Mouse (Mus musculus) kidney, embryonic 15.5 days (tissue): ENCODE measurements around the gene Fntb. TPM values are rescaled to one million over a fixed set of nuclear protein-coding genes. Genes with fewer than 3 reads are reported as not detected.

Experiments used
- ATAC-seq: fragments of 200-750 bp; cut with Nextera tagmentation; replicated peaks from 2 replicates; pipeline ENCODE4 v1.8.0; 2017; ENCODE audit warnings: moderate TSS enrichment; ENCODE audit not compliant: low FRiP score
- H3K27ac ChIP-seq: fragments of 300-500 bp; sonication (generic); 2 replicates; pipeline ENCODE4 v1.5.1; 2015; ENCODE audit warnings: mild to moderate bottlenecking, inconsistent platforms
- H3K27me3 ChIP-seq: fragments of 300-500 bp; sonication (generic); 2 replicates; pipeline ENCODE4 v1.6.1; 2015; ENCODE audit warnings: inconsistent platforms
- H3K36me3 ChIP-seq: fragments of 300-500 bp; sonication (generic); 2 replicates; pipeline ENCODE4 v1.6.1; 2015; ENCODE audit warnings: inconsistent platforms
- H3K4me1 ChIP-seq: fragments of 300-500 bp; sonication (generic); 2 replicates; pipeline ENCODE4 v1.6.1; 2015; ENCODE audit warnings: inconsistent platforms
- H3K4me2 ChIP-seq: fragments of 300-500 bp; sonication (generic); 2 replicates; pipeline ENCODE4 v1.6.1; 2015; ENCODE audit warnings: moderate library complexity, mild to moderate bottlenecking, inconsistent platforms
- H3K4me3 ChIP-seq: fragments of 300-500 bp; sonication (generic); replicated peaks from 2 replicates; pipeline ENCODE4 v1.5.1; 2015; ENCODE audit warnings: mild to moderate bottlenecking, inconsistent platforms
- H3K9ac ChIP-seq: fragments of 300-500 bp; sonication (generic); 2 replicates; pipeline ENCODE4 v1.6.1; 2015; ENCODE audit warnings: mild to moderate bottlenecking, inconsistent platforms
- H3K9me3 ChIP-seq: fragments of 300-500 bp; sonication (generic); replicated peaks from 2 replicates; pipeline ENCODE4 v1.6.1; 2016; ENCODE audit warnings: inconsistent platforms
- WGBS: fragments of 180-500 bp; shearing (Covaris S2); methylation state at CpG from one replicate; pipeline ENCODE4 v1.1.7; 2015; ENCODE audit warnings: mixed read lengths; 5-methylcytosine and 5-hydroxymethylcytosine counted together
- polyA plus RNA-seq: library from polyadenylated mRNA; unstranded; fragments of >200 nt; fragmentation: Nextera tagmentation; extraction: Ambion mirVana; gene quantifications from 2 replicates; pipeline ENCODE4 v1.2.1, GENCODE M21; 2015

The Fntb gene
- polyA plus RNA-seq, 1 experiment from 2014 or later, result 43.7 TPM

DNA sequence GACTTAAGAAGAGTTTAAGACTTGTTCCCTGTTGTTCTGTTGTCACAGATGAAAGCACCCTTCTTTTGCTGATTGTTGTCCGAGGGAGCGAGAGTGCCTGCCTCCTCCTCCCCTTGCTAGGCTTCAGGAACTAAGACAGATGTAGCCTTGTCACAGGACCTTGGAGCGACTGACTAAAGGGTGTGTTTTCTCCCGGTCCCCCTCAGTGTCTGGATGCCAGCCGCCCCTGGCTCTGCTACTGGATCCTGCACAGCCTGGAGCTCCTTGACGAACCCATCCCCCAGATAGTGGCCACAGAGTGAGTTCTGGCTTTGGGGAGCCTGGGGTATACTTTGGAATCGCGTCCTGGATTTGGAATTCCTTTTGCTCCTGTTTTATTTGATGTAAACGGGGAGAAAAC lies 109.4 kb downstream of the Fntb start:
- Histone ChIP-seq H3K36me3 (peaks cover 6% of the 10 kb centered on the region), H3K9me3 (no peaks in the 10 kb centered on the region), H3K4me1 (peaks cover 10% of the 10 kb centered on the region), H3K4me3 (no peak overlapping the region), H3K27me3 (no peaks in the 10 kb centered on the region), H3K4me2 (no peak overlapping the region), H3K9ac (no peak overlapping the region), H3K27ac (peak overlapping the region; percentile 33)
- ATAC-seq, result no peak
- 34% methylated on average over 9 of the region's 9 CpGs for WGBS

DNA sequence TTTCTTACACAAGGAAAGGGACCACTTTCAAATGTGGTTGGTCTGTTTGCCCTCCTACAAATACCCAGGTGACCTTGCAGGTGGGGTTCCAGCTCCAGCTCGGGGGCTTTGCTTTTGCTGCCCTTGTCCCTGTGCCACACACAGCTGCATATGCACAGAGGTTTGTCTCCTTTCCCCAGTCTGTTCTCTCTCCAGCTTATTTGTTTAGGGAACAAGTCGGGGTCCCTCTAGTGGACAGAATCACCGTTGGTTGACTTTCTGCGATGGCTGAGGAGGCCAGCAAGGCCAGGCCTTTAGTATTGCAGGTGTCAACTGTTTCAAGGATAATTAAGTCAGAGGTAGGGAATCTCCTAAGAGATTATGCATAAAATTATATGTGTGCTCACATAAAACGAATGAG lies 113.9 kb downstream of the Fntb start:
- Histone ChIP-seq H3K27ac (no peak overlapping the region), H3K9ac (no peak overlapping the region), H3K9me3 (no peaks in the 10 kb centered on the region), H3K4me2 (no peak overlapping the region), H3K4me3 (no peak overlapping the region), H3K4me1 (peaks cover 17% of the 10 kb centered on the region), H3K36me3 (peaks cover 4% of the 10 kb centered on the region), H3K27me3 (no peaks in the 10 kb centered on the region)
- 6% methylated on average over 5 of the region's 5 CpGs for WGBS
- peak; percentile 44; the same call in 1 of the 2 replicates for ATAC-seq

GRCm38 (mm10) chr12:76880131-76880530 lies 114.7 kb downstream of the Fntb start:
- Histone ChIP-seq H3K4me2 (no peak overlapping the region), H3K4me1 (peaks cover 8% of the 10 kb centered on the region), H3K4me3 (no peak overlapping the region), H3K27me3 (no peaks in the 10 kb centered on the region), H3K36me3 (no peaks in the 10 kb centered on the region; the same call in 1 of the 2 replicates), H3K9me3 (no peaks in the 10 kb centered on the region), H3K9ac (no peak overlapping the region), H3K27ac (no peak overlapping the region)
- no peak for ATAC-seq
- 86% methylated on average over 4 of the region's 4 CpGs for WGBS

DNA sequence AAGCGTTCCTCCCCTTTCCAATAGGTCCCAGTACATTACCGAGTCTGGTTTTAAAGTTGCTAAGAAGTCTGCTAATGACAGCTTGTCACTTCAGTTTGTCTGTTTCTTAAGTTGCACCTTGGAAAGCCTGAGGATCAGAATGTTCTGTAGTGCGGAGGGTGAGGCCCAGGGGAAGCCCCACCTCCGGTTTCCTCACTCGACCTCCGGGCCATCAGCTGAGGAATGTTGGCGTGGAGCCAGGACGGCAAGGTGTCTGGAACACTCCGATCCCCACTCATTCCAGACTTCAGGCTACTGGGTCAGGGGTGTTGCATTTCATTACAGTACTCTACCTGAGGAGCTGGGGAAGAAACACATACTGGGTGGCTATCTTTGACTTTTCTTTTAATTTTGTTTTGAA lies 118.4 kb downstream of the Fntb start:
- Histone ChIP-seq H3K27me3 (no peaks in the 10 kb centered on the region), H3K9me3 (no peaks in the 10 kb centered on the region), H3K4me2 (no peak overlapping the region), H3K27ac (no peak overlapping the region), H3K9ac (no peak overlapping the region), H3K4me3 (no peak overlapping the region), H3K36me3 (peaks cover 6% of the 10 kb centered on the region; the same call in 1 of the 2 replicates), H3K4me1 (peaks cover 8% of the 10 kb centered on the region)
- ATAC-seq, result peak; percentile 73; the same call in 1 of the 2 replicates
- WGBS, result 48% methylated on average over 9 of the region's 9 CpGs

DNA sequence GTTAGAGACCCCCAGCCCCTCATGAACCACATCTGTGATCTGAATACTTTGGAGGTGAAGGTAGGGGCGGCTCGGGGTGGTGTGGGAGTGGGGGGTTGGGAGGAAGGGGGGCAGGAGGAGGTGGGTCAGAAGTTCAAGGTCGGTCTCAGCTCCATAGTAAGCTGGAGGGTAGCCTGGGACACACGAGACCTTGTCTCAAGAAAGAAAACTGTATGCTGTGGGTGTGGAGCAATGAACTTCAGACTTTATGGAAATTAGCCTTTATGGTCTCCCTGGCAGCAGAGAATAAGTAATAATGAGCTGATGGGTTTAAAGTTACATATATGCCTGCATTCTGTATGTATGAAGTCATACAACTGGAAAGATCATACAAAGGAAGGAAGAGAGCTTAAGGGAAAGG lies 119.7 kb downstream of the Fntb start:
- Histone ChIP-seq H3K27me3 (no peaks in the 10 kb centered on the region), H3K4me2 (no peak overlapping the region), H3K27ac (no peak overlapping the region), H3K9me3 (no peaks in the 10 kb centered on the region), H3K36me3 (peaks cover 13% of the 10 kb centered on the region; the same call in 1 of the 2 replicates), H3K4me1 (peaks cover 8% of the 10 kb centered on the region), H3K9ac (no peak overlapping the region), H3K4me3 (no peak overlapping the region)
- no peak for ATAC-seq
- WGBS, result 92% methylated on average over 4 of the region's 4 CpGs

- Histone ChIP-seq H3K27ac (no peak overlapping the region), H3K4me3 (no peak overlapping the region), H3K4me2 (no peak overlapping the region), H3K9ac (no peak overlapping the region), H3K27me3 (no peaks in the 10 kb centered on the region), H3K4me1 (peaks cover 12% of the 10 kb centered on the region), H3K36me3 (peaks cover 13% of the 10 kb centered on the region; the same call in 1 of the 2 replicates), H3K9me3 (no peaks in the 10 kb centered on the region)
- 85% methylated on average over 7 of the region's 7 CpGs for WGBS
- no peak for ATAC-seq
Observed at GRCm38 (mm10) chr12:76886826-76887225, 121.4 kb downstream of the Fntb start.

DNA sequence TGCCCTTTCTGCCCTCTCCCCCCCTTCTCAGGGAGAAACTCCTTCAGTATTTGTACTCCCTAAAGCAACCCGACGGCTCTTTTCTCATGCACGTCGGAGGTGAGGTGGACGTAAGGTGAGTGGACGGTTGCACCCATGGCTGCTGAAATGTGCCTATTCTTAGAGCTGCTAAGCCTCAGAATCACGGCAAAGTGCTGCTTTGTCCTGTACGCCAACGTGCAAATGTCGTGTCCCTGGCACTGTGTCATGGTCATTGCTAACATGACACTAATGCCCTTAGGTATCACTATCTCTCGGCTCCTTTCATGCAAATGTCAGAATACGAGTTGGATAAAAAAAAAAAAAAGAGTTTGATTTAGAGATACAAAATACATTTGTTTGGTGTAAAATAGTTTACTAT lies 122.6 kb downstream of the Fntb start:
- Histone ChIP-seq H3K27ac (no peak overlapping the region), H3K36me3 (peaks cover 13% of the 10 kb centered on the region; the same call in 1 of the 2 replicates), H3K4me2 (no peak overlapping the region), H3K9me3 (no peaks in the 10 kb centered on the region), H3K27me3 (no peaks in the 10 kb centered on the region), H3K4me1 (peaks cover 12% of the 10 kb centered on the region), H3K4me3 (no peak overlapping the region), H3K9ac (no peak overlapping the region)
- 95% methylated on average over 12 of the region's 12 CpGs for WGBS
- ATAC-seq, result no peak

- no peak overlapping the region for H3K4me3 ChIP-seq
- no peaks in the 10 kb centered on the region for H3K9me3 ChIP-seq
- peaks cover 16% of the 10 kb centered on the region; the same call in 1 of the 2 replicates for H3K36me3 ChIP-seq
- no peak overlapping the region for H3K4me2 ChIP-seq
- H3K27me3 ChIP-seq, result no peaks in the 10 kb centered on the region
- H3K27ac ChIP-seq, result no peak overlapping the region
- WGBS, result 88% methylated on average over 11 of the region's 11 CpGs
- H3K4me1 ChIP-seq, result peaks cover 4% of the 10 kb centered on the region; the same call in 1 of the 2 replicates
- ATAC-seq, result no peak
- H3K9ac ChIP-seq, result no peak overlapping the region
Observed at GRCm38 (mm10) chr12:76889404-76890184, 124.2 kb downstream of the Fntb start.

DNA sequence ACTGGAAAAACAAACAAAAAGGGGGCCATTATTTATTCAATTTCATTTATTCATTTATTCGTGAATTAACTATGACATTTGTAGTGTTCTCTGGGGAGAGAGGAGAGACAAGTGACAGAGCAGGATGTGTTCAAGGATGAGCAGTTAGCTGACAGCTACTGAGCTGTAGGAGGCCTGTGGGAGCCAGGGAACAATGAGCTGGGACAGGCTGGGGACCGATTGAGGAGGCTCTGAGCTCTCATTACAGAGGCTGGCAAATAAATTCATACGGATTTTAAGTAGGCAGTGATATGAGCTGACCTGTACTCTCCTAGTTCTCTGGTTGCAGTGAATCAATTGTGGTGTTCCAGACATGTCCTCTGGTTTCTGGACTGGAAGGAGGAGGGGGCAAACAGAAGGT lies 125.8 kb downstream of the Fntb start:
- WGBS, result 48% methylated on average over 3 of the region's 3 CpGs
- peak; percentile 73; the same call in 1 of the 2 replicates for ATAC-seq
- Histone ChIP-seq H3K36me3 (peaks cover 16% of the 10 kb centered on the region; the same call in 1 of the 2 replicates), H3K9ac (no peak overlapping the region), H3K9me3 (no peaks in the 10 kb centered on the region), H3K27me3 (no peaks in the 10 kb centered on the region), H3K27ac (no peak overlapping the region), H3K4me1 (peaks cover 8% of the 10 kb centered on the region; the same call in 1 of the 2 replicates), H3K4me3 (no peak overlapping the region), H3K4me2 (no peak overlapping the region)

DNA sequence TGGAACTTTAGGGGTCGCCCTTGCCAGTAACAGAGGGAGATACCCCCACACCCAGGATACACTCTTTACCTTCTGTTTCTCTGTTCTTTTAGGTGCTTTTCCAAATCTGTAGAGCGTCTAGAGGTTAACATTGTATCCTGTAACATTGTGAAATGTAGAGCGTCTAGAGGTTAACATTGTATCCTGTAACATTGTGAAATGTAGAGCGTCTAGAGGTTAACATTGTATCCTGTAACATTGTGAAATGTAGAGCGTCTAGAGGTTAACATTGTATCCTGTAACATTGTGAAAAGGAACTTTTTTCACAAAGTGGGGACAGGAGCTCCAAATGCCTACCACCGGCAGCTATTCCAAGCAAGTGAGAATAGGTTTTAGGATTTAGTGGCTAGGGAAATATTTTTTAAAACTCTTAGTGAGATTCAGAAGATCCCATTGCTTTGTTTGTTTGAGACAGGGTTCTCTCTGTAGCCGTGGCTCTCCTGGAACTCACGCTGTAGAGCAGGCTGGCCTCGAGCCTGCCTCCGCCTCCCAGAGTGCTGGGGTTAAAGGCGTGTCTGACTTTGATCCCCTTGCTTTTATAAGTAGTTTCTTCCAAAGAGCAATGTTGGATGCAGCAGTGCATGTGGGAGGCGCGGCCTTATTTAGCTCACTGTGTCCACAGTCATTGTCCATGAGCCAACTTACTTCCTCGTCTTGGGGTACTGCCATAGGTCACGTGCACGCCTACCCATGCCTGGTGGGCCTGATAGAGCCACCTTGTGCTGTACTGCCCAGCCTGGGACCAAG lies 127.7 kb downstream of the Fntb start:
- no peak overlapping the region for H3K9ac ChIP-seq
- H3K9me3 ChIP-seq, result no peaks in the 10 kb centered on the region
- no peak overlapping the region for H3K27ac ChIP-seq
- no peak overlapping the region for H3K4me3 ChIP-seq
- WGBS, result 89% methylated on average over 16 of the region's 16 CpGs
- peaks cover 8% of the 10 kb centered on the region; the same call in 1 of the 2 replicates for H3K4me1 ChIP-seq
- H3K4me2 ChIP-seq, result no peak overlapping the region
- no peak for ATAC-seq
- H3K27me3 ChIP-seq, result no peaks in the 10 kb centered on the region
- H3K36me3 ChIP-seq, result peaks cover 15% of the 10 kb centered on the region

GRCm38 (mm10) chr12:76894792-76895559 lies 129.6 kb downstream of the Fntb start:
- Histone ChIP-seq H3K4me2 (no peak overlapping the region), H3K9ac (no peak overlapping the region), H3K9me3 (no peaks in the 10 kb centered on the region), H3K27ac (no peak overlapping the region), H3K27me3 (no peaks in the 10 kb centered on the region), H3K36me3 (peaks cover 26% of the 10 kb centered on the region), H3K4me3 (no peak overlapping the region), H3K4me1 (peaks cover 8% of the 10 kb centered on the region; the same call in 1 of the 2 replicates)
- ATAC-seq, result no peak
- 83% methylated on average over 10 of the region's 10 CpGs for WGBS
